Mouse (Mus musculus) hindlimb bud, embryonic 11.5 days (tissue): ENCODE measurements at regions not wholly inside any gene's neighbourhood (a gene's known extent, or its start where the extent isn't known, plus 50 kb on each side); places are given as distances from the start of the nearest gene placed in this dataset.

Source experiments
- DNase-seq: peaks from one replicate; pipeline ENCODE4 v3.0.0-alpha.2; 2012; ENCODE audit warnings: low read depth, low spot score; ENCODE audit errors: extremely low spot score

GRCm38 (mm10) chr4:32176449-32177135 is 62.0 kb upstream of the Bach2 start:
- peak; percentile 88 for DNase-seq

- DNase-seq = no peak
These were observed 60.5 kb upstream of the Bach2 start for GRCm38 (mm10) chr4:32177933-32178639.

GRCm38 (mm10) chr4:32179707-32180241 is 58.8 kb upstream of the Bach2 start:
- no peak for DNase-seq

- DNase-seq = no peak
These were observed 54.8 kb upstream of the Bach2 start for GRCm38 (mm10) chr4:32183791-32184190.

- no peak for DNase-seq
These were observed 52.6 kb upstream of the Bach2 start for GRCm38 (mm10) chr4:32185986-32186385.

- no peak for DNase-seq
These were observed 51.5 kb upstream of the Bach2 start for GRCm38 (mm10) chr4:32187154-32187553.

GRCm38 (mm10) chr4:32188076-32188475 is 50.5 kb upstream of the Bach2 start:
- DNase-seq = no peak

GRCm38 (mm10) chr4:32188752-32189415 is 49.7 kb upstream of the Bach2 start:
- DNase-seq = no peak
